Mouse (Mus musculus) left cerebral cortex, adult 2 months (tissue): ENCODE measurements around the gene Heatr5b. TPM values are rescaled to one million over a fixed set of nuclear protein-coding genes. Genes with fewer than 3 reads are reported as not detected.

ENCODE experiments used
- DNase-seq, 2 experiments: peaks; one replicate each; pipeline ENCODE4 v3.0.0; 2021 to 2022; ENCODE audit warnings: low spot score in 2 of 2, mixed read lengths in 1 of 2; ENCODE audit errors: extremely low spot score in 1 of 2
- H3K27ac ChIP-seq: fragments of 200-600 bp; 2 replicates; pipeline ENCODE4 v1.8.1; 2022
- H3K4me3 ChIP-seq: fragments of 200-600 bp; 2 replicates; pipeline ENCODE4 v1.8.1; 2022
- CTCF ChIP-seq: fragments of 200-600 bp; IDR thresholded peaks from 2 replicates; pipeline ENCODE4 v1.8.1; 2022; ENCODE audit warnings: antibody characterized with exemption, mild to moderate bottlenecking, moderate library complexity
- intact Hi-C: fragments of 180-260 bp; cut with DNase I; formaldehyde crosslinking; loops from one replicate; pipeline ENCODE4 v1.15.1; 2025
- total RNA-seq, 2 experiments: library from RNA; stranded (reverse); gene quantifications; 2 replicates each; pipeline ENCODE4 v1.2.3; 2021

Heatr5b gene
- total RNA-seq, 2 experiments from 2014 or later = 56.7 to 59.8 TPM

GRCm38 (mm10) chr17:78724461-78725055 is 110.6 kb downstream of the Heatr5b start:
- no peak overlapping the region for H3K4me3 ChIP-seq
- TF ChIP-seq CTCF = no peak
- DNase-seq = no peak
- H3K27ac ChIP-seq = no peak overlapping the region
- intact Hi-C loops = no loop called here

GRCm38 (mm10) chr17:78721690-78722089 is 113.5 kb downstream of the Heatr5b start:
- H3K4me3 ChIP-seq = no peak overlapping the region
- H3K27ac ChIP-seq = no peak overlapping the region
- no peak for TF ChIP-seq CTCF
- DNase-seq = no peak
- intact Hi-C loops = no loop called here

GRCm38 (mm10) chr17:78719086-78719485 is 116.1 kb downstream of the Heatr5b start:
- intact Hi-C loops = no loop called here
- no peak for DNase-seq
- no peak overlapping the region for H3K27ac ChIP-seq
- H3K4me3 ChIP-seq = no peak overlapping the region
- no peak for TF ChIP-seq CTCF

- TF ChIP-seq CTCF = no peak
- Histone ChIP-seq H3K4me3 (no peak overlapping the region), H3K27ac (no peak overlapping the region)
- intact Hi-C loops = no loop called here
- DNase-seq = no peak
These were observed 124.9 kb downstream of the Heatr5b start for GRCm38 (mm10) chr17:78710258-78710657.

GRCm38 (mm10) chr17:78708422-78708821 is 126.7 kb downstream of the Heatr5b start:
- intact Hi-C loops = no loop called here
- H3K4me3 ChIP-seq = no peak overlapping the region
- no peak overlapping the region for H3K27ac ChIP-seq
- TF ChIP-seq CTCF = no peak
- DNase-seq = no peak

- TF ChIP-seq CTCF = no peak
- H3K4me3 ChIP-seq = no peak overlapping the region
- no peak for DNase-seq
- H3K27ac ChIP-seq = no peak overlapping the region
- intact Hi-C loops = no loop called here
These were observed 132.2 kb downstream of the Heatr5b start for GRCm38 (mm10) chr17:78702988-78703387.

Other genes with a start within 250 kb of the Heatr5b start
- 10 to 100 TPM; 58.1 to 65.7 TPM for gene Strn, start 98.2 kb downstream of the Heatr5b start, total RNA-seq
- 10 to 100 TPM; 38.6 to 42.8 TPM for gene Gpatch11, start 203 bp upstream of the Heatr5b start, total RNA-seq
- 1 to 10 TPM; 4.6 to 5.5 TPM for gene Eif2ak2, start 47.2 kb upstream of the Heatr5b start, total RNA-seq
- gene Sult6b1, start 71.6 kb upstream of the Heatr5b start, total RNA-seq = under 1 TPM in 1 of 2 experiments, not detected in 1; 0.79 TPM
- gene Cebpzos, start 81.1 kb upstream of the Heatr5b start, total RNA-seq = 10 to 100 TPM; 25.3 to 28.9 TPM
- gene Cebpz, start 101.7 kb upstream of the Heatr5b start, total RNA-seq = 10 to 100 TPM; 32.9 to 34.0 TPM
- gene Ndufaf7, start 101.8 kb upstream of the Heatr5b start, total RNA-seq = 10 to 100 TPM; 56.2 to 60.6 TPM
- 10 to 100 TPM in 1 of 2 experiments, 1 to 10 TPM in 1; 9.3 to 10.9 TPM for gene Prkd3, start 185.5 kb upstream of the Heatr5b start, total RNA-seq
- gene Qpct, start 216.5 kb upstream of the Heatr5b start, total RNA-seq = 10 to 100 TPM in 1 of 2 experiments, 1 to 10 TPM in 1; 9.1 to 11.5 TPM